Mouse (Mus musculus): ENCODE data around the gene Gnai3. TPM values are rescaled to one million over a fixed set of nuclear protein-coding genes. Genes with fewer than 3 reads are reported as not detected.

Gnai3 gene
- total and polyA plus RNA-seq, 2 experiments from 2014 or later, result 70.8 to 93.6 TPM

DNA sequence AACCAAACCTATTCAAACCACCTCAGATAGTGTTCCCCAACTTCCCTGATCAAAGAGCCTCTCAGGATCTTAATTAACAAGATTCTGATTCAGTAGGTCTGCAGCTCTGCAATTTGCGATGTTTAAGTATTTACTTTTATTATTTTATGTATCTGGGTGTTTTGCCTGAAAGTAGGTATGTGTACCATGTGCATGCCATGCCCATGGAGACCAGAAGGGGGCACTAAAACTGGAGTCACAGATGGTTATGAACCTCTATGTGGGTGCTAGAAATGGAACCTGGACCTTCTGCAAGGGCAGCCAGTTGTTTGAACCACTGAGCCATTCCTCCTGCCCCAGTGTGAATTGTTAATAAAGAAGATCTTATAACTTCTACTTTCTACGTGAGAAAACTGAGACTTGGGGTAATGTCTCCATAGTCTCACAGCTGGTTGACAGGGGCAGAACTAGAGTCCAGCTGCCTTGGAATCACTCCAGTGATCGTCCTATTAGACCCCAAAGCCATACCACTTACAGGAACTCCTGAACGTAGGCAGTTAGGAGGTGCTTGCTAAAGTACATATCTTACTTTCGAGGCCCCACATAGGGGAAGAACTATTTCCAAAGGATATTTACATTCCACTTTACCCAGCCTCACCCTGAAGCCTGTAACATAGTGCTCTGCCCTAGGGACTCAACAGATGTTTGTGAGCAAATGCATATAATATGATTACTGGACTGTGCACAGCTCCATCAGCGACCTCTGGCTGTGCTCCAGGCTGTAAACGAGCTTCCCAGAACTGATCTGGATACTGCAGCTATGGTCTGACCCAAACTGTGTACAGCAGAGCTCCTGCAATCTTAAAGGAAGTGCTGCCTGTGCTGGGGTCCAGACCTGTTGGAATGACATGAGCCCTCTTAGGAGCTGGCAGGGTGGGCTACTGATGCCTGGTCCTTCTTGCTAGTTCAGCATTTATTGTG lies 33.1 kb upstream of the Gnai3 start:
- Histone ChIP-seq H3K4me1 (ENCODE audit: insufficient read depth, low read length) (peaks cover 8% of the 10 kb centered on the region; the same call in 1 of the 2 replicates), H3K36me3 (ENCODE audit: insufficient read depth, low read length) (no peaks in the 10 kb centered on the region), H3K4me3 (ENCODE audit: low read depth, low read length) (no peak overlapping the region), H3K9me3 (ENCODE audit: low read length) (no peaks in the 10 kb centered on the region), H3K4me2 (ENCODE audit: low read depth, low read length, poor library complexity, severe bottlenecking) (no peak overlapping the region), H3K27ac (ENCODE audit: low read depth, low read length) (no peak overlapping the region), H3K27me3 (ENCODE audit: insufficient read depth, low read length) (no peaks in the 10 kb centered on the region), H3K9ac (replicated peaks; ENCODE audit: low read length, poor library complexity, severe bottlenecking) (no peak overlapping the region)
- ATAC-seq (ENCODE audit: low FRiP score) (no peak), DNase-seq (ENCODE audit: low spot score) (no peak)
- TF ChIP-seq CTCF (IDR thresholded peaks at IDR 0.05), result 0 out of 2 replicates have a peak, but pooled peaks have one; percentile 6
- WGBS, result 78% methylated on average over 7 of the region's 7 CpGs

GRCm38 (mm10) chr3:108174672-108175531 lies 29.0 kb upstream of the Gnai3 start:
- H3K4me2 ChIP-seq (ENCODE audit: low read depth, low read length, poor library complexity, severe bottlenecking), result peak overlapping the region; percentile 15; the same call in 1 of the 2 replicates
- H3K27me3 ChIP-seq (ENCODE audit: insufficient read depth, low read length), result no peaks in the 10 kb centered on the region
- peak overlapping the region; percentile 19; the same call in 1 of the 2 replicates for H3K9ac ChIP-seq (replicated peaks; ENCODE audit: low read length, poor library complexity, severe bottlenecking)
- peak; percentile 62 for ATAC-seq (ENCODE audit: low FRiP score)
- DNase-seq (ENCODE audit: low spot score), result peak; percentile 87
- H3K36me3 ChIP-seq (ENCODE audit: insufficient read depth, low read length), result no peaks in the 10 kb centered on the region
- H3K9me3 ChIP-seq (ENCODE audit: low read length), result no peaks in the 10 kb centered on the region
- peak overlapping the region; percentile 64 for H3K27ac ChIP-seq (ENCODE audit: low read depth, low read length)
- peaks cover 8% of the 10 kb centered on the region; the same call in 1 of the 2 replicates for H3K4me1 ChIP-seq (ENCODE audit: insufficient read depth, low read length)
- 21% methylated on average over 14 of the region's 14 CpGs for WGBS
- no peak for TF ChIP-seq CTCF (IDR thresholded peaks at IDR 0.05)
- no peak overlapping the region for H3K4me3 ChIP-seq (ENCODE audit: low read depth, low read length)

GRCm38 (mm10) chr3:108169199-108169598 lies 23.3 kb upstream of the Gnai3 start:
- H3K4me1 ChIP-seq (ENCODE audit: insufficient read depth, low read length), result 0 out of 2 replicates have a peak, but pooled peaks cover 3% of the 10 kb centered on the region
- no peak for TF ChIP-seq CTCF (IDR thresholded peaks at IDR 0.05)
- 48% methylated on average over 3 of the region's 3 CpGs for WGBS
- no peak overlapping the region for H3K4me3 ChIP-seq (ENCODE audit: low read depth, low read length)
- no peak overlapping the region for H3K9ac ChIP-seq (replicated peaks; ENCODE audit: low read length, poor library complexity, severe bottlenecking)
- H3K36me3 ChIP-seq (ENCODE audit: insufficient read depth, low read length), result no peaks in the 10 kb centered on the region
- no peaks in the 10 kb centered on the region for H3K9me3 ChIP-seq (ENCODE audit: low read length)
- no peaks in the 10 kb centered on the region for H3K27me3 ChIP-seq (ENCODE audit: insufficient read depth, low read length)
- no peak for DNase-seq (ENCODE audit: low spot score)
- H3K27ac ChIP-seq (ENCODE audit: low read depth, low read length), result no peak overlapping the region
- no peak overlapping the region for H3K4me2 ChIP-seq (ENCODE audit: low read depth, low read length, poor library complexity, severe bottlenecking)
- ATAC-seq (ENCODE audit: low FRiP score), result no peak

GRCm38 (mm10) chr3:108167499-108167898 lies 21.6 kb upstream of the Gnai3 start:
- H3K9me3 ChIP-seq (ENCODE audit: low read length), result no peaks in the 10 kb centered on the region
- no peak for TF ChIP-seq CTCF (IDR thresholded peaks at IDR 0.05)
- 0 out of 2 replicates have a peak, but pooled peaks cover 3% of the 10 kb centered on the region for H3K4me1 ChIP-seq (ENCODE audit: insufficient read depth, low read length)
- H3K4me3 ChIP-seq (ENCODE audit: low read depth, low read length), result no peak overlapping the region
- H3K4me2 ChIP-seq (ENCODE audit: low read depth, low read length, poor library complexity, severe bottlenecking), result no peak overlapping the region
- no peaks in the 10 kb centered on the region for H3K27me3 ChIP-seq (ENCODE audit: insufficient read depth, low read length)
- 46% methylated on average over 14 of the region's 14 CpGs for WGBS
- DNase-seq (ENCODE audit: low spot score), result no peak
- H3K36me3 ChIP-seq (ENCODE audit: insufficient read depth, low read length), result no peaks in the 10 kb centered on the region
- no peak for ATAC-seq (ENCODE audit: low FRiP score)
- no peak overlapping the region for H3K9ac ChIP-seq (replicated peaks; ENCODE audit: low read length, poor library complexity, severe bottlenecking)
- no peak overlapping the region for H3K27ac ChIP-seq (ENCODE audit: low read depth, low read length)

- H3K4me1 ChIP-seq (ENCODE audit: insufficient read depth, low read length), result 0 out of 2 replicates have a peak, but pooled peaks cover 3% of the 10 kb centered on the region
- H3K4me3 ChIP-seq (ENCODE audit: low read depth, low read length), result no peak overlapping the region
- H3K36me3 ChIP-seq (ENCODE audit: insufficient read depth, low read length), result no peaks in the 10 kb centered on the region
- ATAC-seq (ENCODE audit: low FRiP score) (peak; percentile 72; the same call in 1 of the 2 replicates), DNase-seq (ENCODE audit: low spot score) (peak; percentile 74)
- H3K9ac ChIP-seq (replicated peaks; ENCODE audit: low read length, poor library complexity, severe bottlenecking), result no peak overlapping the region
- no peak overlapping the region for H3K4me2 ChIP-seq (ENCODE audit: low read depth, low read length, poor library complexity, severe bottlenecking)
- no peaks in the 10 kb centered on the region for H3K9me3 ChIP-seq (ENCODE audit: low read length)
- peak; percentile 47 for TF ChIP-seq CTCF (IDR thresholded peaks at IDR 0.05)
- no peaks in the 10 kb centered on the region for H3K27me3 ChIP-seq (ENCODE audit: insufficient read depth, low read length)
- no peak overlapping the region for H3K27ac ChIP-seq (ENCODE audit: low read depth, low read length)
- 19% methylated on average over 8 of the region's 11 CpGs for WGBS
Observed at GRCm38 (mm10) chr3:108166486-108167211, 20.7 kb upstream of the Gnai3 start.
